Mouse (Mus musculus) midbrain, embryonic 10.5 days (tissue): ENCODE measurements around the gene Aebp1. TPM values are rescaled to one million over a fixed set of nuclear protein-coding genes. Genes with fewer than 3 reads are reported as not detected.

Source experiments
- DNase-seq: peaks from one replicate; pipeline ENCODE4 v3.0.0-alpha.2; 2017; ENCODE audit warnings: low spot score
- H3K27ac ChIP-seq: fragments of 300-500 bp; sonication (generic); replicated peaks from 2 replicates; pipeline ENCODE4 v1.5.1; 2016; ENCODE audit warnings: mild to moderate bottlenecking
- H3K27me3 ChIP-seq: fragments of 300-500 bp; sonication (generic); 2 replicates; pipeline ENCODE4 v1.6.1; 2016; ENCODE audit warnings: low read depth, mild to moderate bottlenecking; ENCODE audit not compliant: poor library complexity, severe bottlenecking
- H3K36me3 ChIP-seq: fragments of 300-500 bp; sonication (generic); 2 replicates; pipeline ENCODE4 v1.6.1; 2016; ENCODE audit warnings: mild to moderate bottlenecking, moderate library complexity
- H3K4me1 ChIP-seq: fragments of 300-500 bp; sonication (generic); 2 replicates; pipeline ENCODE4 v1.6.1; 2016
- H3K4me3 ChIP-seq: fragments of 300-500 bp; sonication (generic); 2 replicates; pipeline ENCODE4 v1.5.1; 2016; ENCODE audit warnings: mild to moderate bottlenecking, moderate library complexity
- H3K9me3 ChIP-seq: fragments of 300-500 bp; sonication (generic); replicated peaks from 2 replicates; pipeline ENCODE4 v1.6.1; 2016; ENCODE audit warnings: mild to moderate bottlenecking
- WGBS: fragments of 180-500 bp; shearing (Covaris S2); methylation state at CpG from one replicate; pipeline ENCODE4 v1.1.7; 2016; 5-methylcytosine and 5-hydroxymethylcytosine counted together
- polyA plus RNA-seq: library from polyadenylated mRNA; unstranded; fragments of >200 nt; fragmentation: Nextera tagmentation; extraction: Ambion mirVana; gene quantifications from 2 replicates; pipeline ENCODE4 v1.2.1, GENCODE M21; 2016

The Aebp1 gene
- polyA plus RNA-seq, 1 experiment from 2014 or later = 8.1 TPM

GRCm38 (mm10) chr11:5915429-5916177 is 53.9 kb downstream of the Aebp1 start:
- WGBS = 88% methylated on average over 5 of the region's 5 CpGs
- 0 out of 2 replicates have a peak, but pooled peaks cover 7% of the 10 kb centered on the region for H3K27me3 ChIP-seq
- H3K4me1 ChIP-seq = peaks cover 19% of the 10 kb centered on the region; the same call in 1 of the 2 replicates
- no peak overlapping the region for H3K4me3 ChIP-seq
- DNase-seq = no peak
- H3K36me3 ChIP-seq = no peaks in the 10 kb centered on the region
- no peaks in the 10 kb centered on the region for H3K9me3 ChIP-seq
- H3K27ac ChIP-seq = no peak overlapping the region

DNA sequence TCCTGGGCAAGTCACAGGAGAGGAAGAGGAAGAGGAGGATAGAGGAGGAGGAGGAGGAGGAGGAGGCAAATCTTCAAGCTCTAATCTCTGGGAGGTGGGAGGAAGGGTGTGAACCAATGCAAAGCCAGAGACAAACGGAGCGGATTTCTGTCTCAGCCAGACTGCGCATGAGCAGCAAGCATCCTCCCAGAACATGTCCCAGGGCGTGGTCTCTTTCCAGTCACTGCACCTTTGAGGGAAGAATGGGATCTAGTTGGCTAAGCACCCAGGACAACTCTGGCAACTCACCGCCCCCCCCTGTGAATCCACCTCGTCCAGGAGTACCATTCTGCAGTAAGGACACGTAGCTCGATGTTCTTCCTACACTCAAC is 54.4 kb downstream of the Aebp1 start:
- 80% methylated on average over 8 of the region's 8 CpGs for WGBS
- no peak for DNase-seq
- Histone ChIP-seq H3K27me3 (0 out of 2 replicates have a peak, but pooled peaks cover 8% of the 10 kb centered on the region), H3K9me3 (no peaks in the 10 kb centered on the region), H3K4me1 (peaks cover 19% of the 10 kb centered on the region; the same call in 1 of the 2 replicates), H3K36me3 (no peaks in the 10 kb centered on the region), H3K4me3 (no peak overlapping the region), H3K27ac (no peak overlapping the region)

- Histone ChIP-seq H3K4me1 (peaks cover 15% of the 10 kb centered on the region; the same call in 1 of the 2 replicates), H3K36me3 (no peaks in the 10 kb centered on the region), H3K9me3 (no peaks in the 10 kb centered on the region), H3K27ac (no peak overlapping the region), H3K4me3 (no peak overlapping the region), H3K27me3 (0 out of 2 replicates have a peak, but pooled peaks cover 12% of the 10 kb centered on the region)
- DNase-seq = no peak
- 78% methylated on average over 2 of the region's 2 CpGs for WGBS
These were observed 56.4 kb downstream of the Aebp1 start for GRCm38 (mm10) chr11:5918111-5918510.

DNA sequence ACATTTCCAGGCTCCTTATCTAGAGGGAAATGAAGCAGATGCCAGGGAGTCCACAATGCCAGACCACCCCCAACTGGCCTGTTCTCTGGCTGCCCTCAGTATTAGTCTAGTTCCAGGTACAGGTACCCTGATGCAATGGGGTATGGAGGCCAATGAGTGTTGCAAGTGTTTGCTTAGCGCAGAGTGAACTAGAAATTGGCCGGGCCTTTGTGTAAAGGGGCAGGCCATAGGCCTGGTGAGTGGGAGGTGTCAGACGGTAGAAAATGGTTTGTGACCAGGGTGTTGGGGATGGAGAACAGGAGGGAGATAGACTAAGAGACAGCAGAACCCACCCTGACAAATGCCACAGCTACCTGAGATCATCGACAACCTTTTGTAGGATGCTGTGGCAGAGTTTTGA is 57.9 kb downstream of the Aebp1 start:
- no peak for DNase-seq

DNA sequence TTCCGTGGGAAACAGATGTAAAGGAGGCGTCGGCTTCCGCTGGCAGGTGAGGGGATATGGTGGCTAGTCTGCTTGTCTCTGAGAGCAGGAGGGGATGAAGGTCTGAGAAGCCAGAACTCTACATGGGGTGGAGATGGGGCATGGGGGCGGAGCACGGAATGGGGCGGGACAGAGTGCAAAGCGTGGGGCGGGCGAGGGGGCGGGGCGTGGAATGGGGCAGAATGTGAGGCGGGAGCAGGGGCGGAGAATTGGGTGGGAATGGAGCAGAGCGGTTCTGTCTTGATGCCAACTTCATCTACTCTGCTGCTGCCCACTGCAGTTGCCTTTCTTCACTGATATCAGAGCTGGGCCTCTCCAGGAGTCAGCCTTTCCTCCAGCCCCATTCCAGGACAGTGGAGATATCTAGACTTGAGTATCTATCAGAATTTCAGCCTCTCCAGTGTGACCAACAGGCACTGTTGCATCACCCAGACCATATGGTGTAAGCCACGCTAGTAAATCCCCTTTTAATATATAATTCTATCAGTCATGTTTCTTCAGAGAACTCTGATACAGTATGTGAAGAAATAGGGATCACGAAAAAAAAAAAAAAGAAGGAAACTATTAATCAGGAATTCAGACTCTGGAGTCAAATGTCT is 58.7 kb downstream of the Aebp1 start:
- H3K27me3 ChIP-seq = 0 out of 2 replicates have a peak, but pooled peaks cover 6% of the 10 kb centered on the region
- no peaks in the 10 kb centered on the region for H3K36me3 ChIP-seq
- H3K4me1 ChIP-seq = peaks cover 5% of the 10 kb centered on the region; the same call in 1 of the 2 replicates
- H3K27ac ChIP-seq = no peak overlapping the region
- no peak for DNase-seq
- WGBS = 36% methylated on average over 17 of the region's 17 CpGs
- no peaks in the 10 kb centered on the region for H3K9me3 ChIP-seq
- no peak overlapping the region for H3K4me3 ChIP-seq

More for the DNA sequence above, 57.9 kb downstream of the Aebp1 start:
- H3K4me3 ChIP-seq = no peak overlapping the region
- H3K27me3 ChIP-seq = 0 out of 2 replicates have a peak, but pooled peaks cover 6% of the 10 kb centered on the region
- peaks cover 9% of the 10 kb centered on the region; the same call in 1 of the 2 replicates for H3K4me1 ChIP-seq
- WGBS = 94% methylated on average over 4 of the region's 4 CpGs
- H3K9me3 ChIP-seq = no peaks in the 10 kb centered on the region
- H3K36me3 ChIP-seq = no peaks in the 10 kb centered on the region
- no peak overlapping the region for H3K27ac ChIP-seq

Other genes starting within 250 kb of the Aebp1 start
- 155 and 159 TPM in 2 replicates for gene Mrps24, start 146.3 kb upstream of the Aebp1 start, polyA plus RNA-seq
- 18.3 and 22.8 TPM in 2 replicates for gene Urgcp, start 99.6 kb upstream of the Aebp1 start, polyA plus RNA-seq
- 142 and 159 TPM in 2 replicates for gene Dbnl, start 73.5 kb upstream of the Aebp1 start, polyA plus RNA-seq
- 2.5 and 5.5 TPM in 2 replicates for gene Pgam2, start 58.2 kb upstream of the Aebp1 start, polyA plus RNA-seq
- 9.8 and 10.8 TPM in 2 replicates for gene Polm, start 23.9 kb upstream of the Aebp1 start, polyA plus RNA-seq
- gene Pold2, start 16.3 kb downstream of the Aebp1 start, polyA plus RNA-seq = 148 and 160 TPM in 2 replicates
- gene Myl7, start 36.8 kb downstream of the Aebp1 start, polyA plus RNA-seq = 2.5 and 3.7 TPM in 2 replicates
- gene Gck, start 88.1 kb downstream of the Aebp1 start, polyA plus RNA-seq = 2.5 and 2.9 TPM in 2 replicates
- 54.5 and 60.4 TPM in 2 replicates for gene Ykt6, start 93.7 kb downstream of the Aebp1 start, polyA plus RNA-seq
- 0.81 and 2.1 TPM in 2 replicates for gene Camk2b, start 204.4 kb downstream of the Aebp1 start, polyA plus RNA-seq